Comparison of ENCODE assay signal across 11 mouse cellular contexts in the genomic region with DNA sequence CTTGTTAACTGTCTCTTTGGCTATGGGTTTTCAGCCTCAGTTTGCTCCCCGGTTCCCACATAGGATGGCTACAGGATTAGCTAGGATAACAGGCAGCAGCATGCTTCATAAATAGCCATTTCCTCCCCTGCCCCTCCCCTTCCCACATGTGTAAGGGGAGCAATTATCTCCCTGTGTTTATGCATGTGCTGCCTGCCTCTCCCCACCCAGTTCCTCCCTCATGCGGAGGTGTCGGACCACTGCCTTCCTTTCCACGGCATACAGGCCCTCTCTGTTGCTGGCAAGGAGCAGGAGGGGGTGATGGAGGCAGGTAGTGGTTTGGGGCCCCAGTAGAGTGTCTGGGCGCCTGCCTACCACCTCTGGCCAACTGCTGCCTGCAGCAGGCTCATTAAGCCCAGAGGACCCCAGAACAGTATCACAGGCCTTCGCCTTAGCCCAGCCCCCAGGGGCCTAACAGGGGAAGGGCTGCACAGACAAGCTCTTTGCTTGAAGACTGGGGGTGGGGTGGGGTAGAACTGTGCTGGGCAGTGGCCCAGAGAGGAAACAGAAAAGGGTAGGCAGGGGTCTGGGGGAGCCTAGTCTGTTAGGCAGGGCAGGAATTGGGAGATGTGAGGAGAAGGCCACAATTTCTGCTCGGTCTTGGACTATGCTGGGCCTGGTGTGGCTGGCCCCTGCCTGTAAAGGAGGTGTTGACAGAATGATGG.
DNase-seq lines count a peak whose midpoint lies in the region; ATAC-seq and TF ChIP-seq lines count a peak whose summit lies in the region.
"Had no signal": no experiment of that assay in that cellular context is flagged by ENCODE, and none has a peak within 500 bp of the region (broad histone marks: within the 10 kb centered on the region; RNA-seq: fewer than 3 reads in every experiment).

No protein-coding gene starts in this region.

- peaks cover 17% of the 10 kb centered on the region for H3K27me3 ChIP-seq in hindbrain, embryonic 11.5 days (ENCODE audit: control insufficient read depth, insufficient read depth, low read length)
- no peaks in the 10 kb centered on the region for H3K27me3 ChIP-seq in hindbrain, postnatal 0 days (ENCODE audit: insufficient read depth, low read length)
- 0 out of 2 replicates have a peak, but pooled peaks cover 2% of the 10 kb centered on the region for H3K27me3 ChIP-seq in forebrain, embryonic 14.5 days (replicated peaks; ENCODE audit: control insufficient read depth, insufficient read depth, low read length)
- H3K27me3 ChIP-seq in liver, embryonic 12.5 days (replicated peaks), result peaks cover 42% of the 10 kb centered on the region
- H3K27me3 ChIP-seq: CH12.LX had no signal

- no peaks in the 10 kb centered on the region for H3K36me3 ChIP-seq in hindbrain, embryonic 11.5 days (ENCODE audit: control insufficient read depth, insufficient read depth, low read length)
- no peaks in the 10 kb centered on the region for H3K36me3 ChIP-seq in hindbrain, postnatal 0 days (ENCODE audit: insufficient read depth, low read length)
- H3K36me3 ChIP-seq in forebrain, embryonic 14.5 days (ENCODE audit: control insufficient read depth, insufficient read depth, low read length), result no peaks in the 10 kb centered on the region
- no peaks in the 10 kb centered on the region for H3K36me3 ChIP-seq in liver, embryonic 12.5 days

- H3K4me3 ChIP-seq in hindbrain, embryonic 11.5 days (ENCODE audit: low read depth, low read length), result no peak overlapping the region
- no peak overlapping the region for H3K4me3 ChIP-seq in hindbrain, postnatal 0 days (ENCODE audit: low read length)
- H3K4me3 ChIP-seq in forebrain, embryonic 14.5 days (ENCODE audit: low read depth, low read length), result no peak overlapping the region
- no peak overlapping the region for H3K4me3 ChIP-seq in liver, embryonic 12.5 days
- no peak overlapping the region for H3K4me3 ChIP-seq in lung, adult 2 months (replicated peaks; ENCODE audit: extremely low read depth, low read depth, low read length)

- no peak overlapping the region for H3K9ac ChIP-seq in hindbrain, embryonic 11.5 days (ENCODE audit: low read depth, low read length)
- H3K9ac ChIP-seq in hindbrain, postnatal 0 days (replicated peaks; ENCODE audit: low read length), result no peak overlapping the region
- no peak overlapping the region for H3K9ac ChIP-seq in forebrain, embryonic 14.5 days (ENCODE audit: low read length)
- no peak overlapping the region for H3K9ac ChIP-seq in liver, embryonic 12.5 days

- no peak for TF ChIP-seq CTCF in hindbrain, postnatal 0 days (IDR thresholded peaks at IDR 0.05; ENCODE audit: low read depth)
- no peak for TF ChIP-seq CTCF in lung, adult 2 months (IDR thresholded peaks at IDR 0.05; ENCODE audit: insufficient read depth, low read length)

- H3K4me2 ChIP-seq in hindbrain, embryonic 11.5 days (replicated peaks; ENCODE audit: low read depth, low read length), result no peak overlapping the region
- H3K4me2 ChIP-seq in hindbrain, postnatal 0 days (ENCODE audit: low read depth, low read length), result no peak overlapping the region
- H3K4me2 ChIP-seq in forebrain, embryonic 14.5 days (ENCODE audit: low read length), result no peak overlapping the region
- H3K4me2 ChIP-seq in liver, embryonic 12.5 days, result no peak overlapping the region

- 46% methylated on average over 6 of the region's 7 CpGs for WGBS in hindbrain, embryonic 11.5 days
- 57% methylated on average over 7 of the region's 7 CpGs for WGBS in hindbrain, postnatal 0 days
- WGBS in forebrain, embryonic 14.5 days, result 32% methylated on average over 7 of the region's 7 CpGs
- WGBS in liver, embryonic 12.5 days (ENCODE audit: insufficient replicate concordance), result 20% methylated on average over 7 of the region's 7 CpGs
- 60% methylated on average over 7 of the region's 7 CpGs for WGBS in lung, adult 2 months

- no peak for TF ChIP-seq POLR2A in lung, adult 2 months (IDR thresholded peaks at IDR 0.05; ENCODE audit: borderline replicate concordance, extremely low read depth, low read depth, low read length)

- H3K9me3 ChIP-seq in hindbrain, embryonic 11.5 days (ENCODE audit: control insufficient read depth, low read length), result no peaks in the 10 kb centered on the region
- no peaks in the 10 kb centered on the region for H3K9me3 ChIP-seq in hindbrain, postnatal 0 days (ENCODE audit: low read length)
- H3K9me3 ChIP-seq in forebrain, embryonic 14.5 days (replicated peaks; ENCODE audit: control insufficient read depth, low read length), result no peaks in the 10 kb centered on the region
- no peaks in the 10 kb centered on the region for H3K9me3 ChIP-seq in liver, embryonic 12.5 days (replicated peaks)

- no peak overlapping the region for H3K27ac ChIP-seq in hindbrain, embryonic 11.5 days (ENCODE audit: low read depth, low read length)
- H3K27ac ChIP-seq in hindbrain, postnatal 0 days, result no peak overlapping the region
- H3K27ac ChIP-seq in forebrain, embryonic 14.5 days (ENCODE audit: low read depth, low read length), result peak overlapping the region; percentile 11; the same call in 1 of the 2 replicates
- 0 out of 2 replicates have a peak overlapping the region, but pooled peaks have one; percentile 1 for H3K27ac ChIP-seq in liver, embryonic 12.5 days

- no peak for DNase-seq in hindbrain, embryonic 11.5 days (ENCODE audit: low spot score)
- DNase-seq in hindbrain, postnatal 0 days (ENCODE audit: low spot score), result no peak
- DNase-seq in forebrain, embryonic 14.5 days (ENCODE audit: low spot score), result no peak
- no peak for DNase-seq in embryo, embryonic 10.5 days (ENCODE audit: low spot score)
- no peak for DNase-seq in lung, adult 2 months
- DNase-seq: cerebellum, adult 11 months; right cerebral cortex, postnatal 4 days had no signal

- H3K4me1 ChIP-seq in hindbrain, embryonic 11.5 days (replicated peaks; ENCODE audit: control insufficient read depth, insufficient read depth, low read length), result 0 out of 2 replicates have a peak, but pooled peaks cover 2% of the 10 kb centered on the region
- H3K4me1 ChIP-seq in hindbrain, postnatal 0 days (ENCODE audit: insufficient read depth, low read length), result no peaks in the 10 kb centered on the region
- peaks cover 15% of the 10 kb centered on the region for H3K4me1 ChIP-seq in forebrain, embryonic 14.5 days (ENCODE audit: control insufficient read depth, insufficient read depth, low read length)
- peaks cover 18% of the 10 kb centered on the region; the same call in 1 of the 2 replicates for H3K4me1 ChIP-seq in liver, embryonic 12.5 days
- no peaks in the 10 kb centered on the region for H3K4me1 ChIP-seq in lung, adult 2 months (ENCODE audit: control insufficient read depth, insufficient read depth, low read length)

- ATAC-seq in hindbrain, embryonic 11.5 days (ENCODE audit: low FRiP score), result peak; percentile 57; the same call in 1 of the 2 replicates
- ATAC-seq in hindbrain, postnatal 0 days, result no peak
- ATAC-seq in common myeloid progenitor, adult 5-6 weeks (replicated peaks; ENCODE audit: low read depth, poor library complexity, severe bottlenecking), result 0 out of 2 replicates have a peak, but pooled peaks have one; percentile 47
- peak; percentile 62 for ATAC-seq in forebrain, embryonic 14.5 days
- ATAC-seq in liver, embryonic 12.5 days, result peak; percentile 40; the same call in 1 of the 2 replicates
- no peak for ATAC-seq in inflammation-experienced regulatory T-cells, adult 6 months

Comparison
In these comparisons a context has a peak if more than half of its experiments do, and no peak if none do; other contexts are left out.
1. ATAC-seq: peak in hindbrain, embryonic 11.5 days (single experiment), common myeloid progenitor, adult 5-6 weeks (single experiment), forebrain, embryonic 14.5 days (single experiment) and liver, embryonic 12.5 days (single experiment); none in hindbrain, postnatal 0 days (single experiment) and inflammation-experienced regulatory T-cells, adult 6 months (single experiment).
2. H3K27ac ChIP-seq: peak in forebrain, embryonic 14.5 days (single experiment) and liver, embryonic 12.5 days (single experiment); none in hindbrain, embryonic 11.5 days (single experiment) and hindbrain, postnatal 0 days (single experiment).